Mouse (Mus musculus): Measurements from ENCODE around the gene Capn1.

DNA sequence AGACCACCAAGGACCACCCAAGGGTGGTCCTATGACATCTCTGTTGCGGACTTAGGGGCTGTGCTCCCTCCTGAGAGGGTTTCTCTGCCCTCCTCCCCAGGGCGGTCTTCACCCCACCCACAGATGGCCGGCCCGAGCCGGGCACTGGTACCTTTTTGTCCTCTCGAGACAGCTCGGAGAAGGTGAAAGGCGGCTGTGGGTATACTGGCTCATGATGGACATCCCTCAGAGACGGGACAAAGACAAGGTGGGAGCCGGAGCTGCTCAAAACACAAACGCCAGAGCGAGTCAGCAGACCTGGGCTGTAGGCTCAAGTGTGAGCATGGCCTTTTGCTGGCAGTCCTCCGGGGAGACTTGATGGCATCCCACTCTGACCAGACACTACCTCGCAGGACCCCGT is 72.3 kb downstream of the Capn1 start:
- TF ChIP-seq CTCF (IDR thresholded peaks at IDR 0.05; ENCODE audit: low read depth, low read length) (no peak), POLR2A (IDR thresholded peaks at IDR 0.05; ENCODE audit: borderline replicate concordance, low read depth, low read length) (no peak)
